Mouse (Mus musculus) hindbrain, embryonic 13.5 days (tissue): Measurements from ENCODE around the gene Chrna4. TPM values are rescaled to one million over a fixed set of nuclear protein-coding genes. Genes with fewer than 3 reads are reported as not detected.

Experiments
- ATAC-seq: fragments of 200-750 bp; cut with Nextera tagmentation; 2 replicates; pipeline ENCODE4 v1.8.0; 2017; ENCODE audit warnings: moderate TSS enrichment; ENCODE audit not compliant: low FRiP score
- H3K27ac ChIP-seq: fragments of 300-500 bp; sonication (generic); 2 replicates; pipeline ENCODE4 v1.5.1; 2015; ENCODE audit warnings: inconsistent platforms, mild to moderate bottlenecking, moderate library complexity
- H3K27me3 ChIP-seq: fragments of 300-500 bp; sonication (generic); 2 replicates; pipeline ENCODE4 v1.6.1; 2015; ENCODE audit warnings: mild to moderate bottlenecking, inconsistent platforms
- H3K36me3 ChIP-seq: fragments of 300-500 bp; sonication (generic); 2 replicates; pipeline ENCODE4 v1.6.1; 2015; ENCODE audit warnings: mild to moderate bottlenecking, inconsistent platforms
- H3K4me1 ChIP-seq: fragments of 300-500 bp; sonication (generic); replicated peaks from 2 replicates; pipeline ENCODE4 v1.6.1; 2015; ENCODE audit warnings: inconsistent platforms
- H3K4me2 ChIP-seq: fragments of 300-500 bp; sonication (generic); 2 replicates; pipeline ENCODE4 v1.6.1; 2015; ENCODE audit warnings: inconsistent platforms, mild to moderate bottlenecking, moderate library complexity
- H3K4me3 ChIP-seq: fragments of 300-500 bp; sonication (generic); 2 replicates; pipeline ENCODE4 v1.5.1; 2015; ENCODE audit warnings: mild to moderate bottlenecking, inconsistent platforms
- H3K9ac ChIP-seq: fragments of 300-500 bp; sonication (generic); 2 replicates; pipeline ENCODE4 v1.6.1; 2015; ENCODE audit warnings: mild to moderate bottlenecking, inconsistent platforms
- H3K9me3 ChIP-seq: fragments of 300-500 bp; sonication (generic); 2 replicates; pipeline ENCODE4 v1.6.1; 2016; ENCODE audit warnings: inconsistent platforms
- WGBS: fragments of 180-500 bp; shearing (Covaris S2); methylation state at CpG from one replicate; pipeline ENCODE4 v1.1.7; 2015; 5-methylcytosine and 5-hydroxymethylcytosine counted together
- polyA plus RNA-seq: library from polyadenylated mRNA; unstranded; fragments of >200 nt; fragmentation: Nextera tagmentation; extraction: Ambion mirVana; gene quantifications from 2 replicates; pipeline ENCODE4 v1.2.1, GENCODE M21; 2015

Gene Chrna4
- polyA plus RNA-seq, result 33.6 and 37.0 TPM in 2 replicates

DNA sequence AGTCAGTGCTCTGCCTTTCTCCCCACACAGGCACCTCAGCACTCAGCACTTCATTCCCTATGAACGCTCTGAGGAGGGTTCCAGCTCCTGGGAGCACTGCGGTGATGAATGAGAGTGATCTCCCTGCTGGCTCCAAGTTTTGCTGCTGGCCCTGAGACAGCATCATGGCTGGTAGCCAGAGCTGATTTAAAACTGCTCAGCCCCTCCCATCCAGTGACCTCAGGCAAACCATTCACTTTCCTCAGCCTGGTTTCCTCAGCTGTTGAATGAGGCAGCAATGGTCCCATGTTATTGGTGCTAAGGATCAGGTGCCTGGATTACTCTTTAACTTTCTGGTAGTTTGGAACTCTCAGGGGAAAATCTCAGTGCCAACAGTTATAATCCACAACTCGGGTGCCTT lies at the start of gene Chrna4:
Chrna4 (minus strand) TSS at position 110 of the 400 bp plus-strand sequence.
- Histone ChIP-seq H3K9ac (peak within 1 kb of the TSS; percentile 29; the same call in 1 of the 2 replicates), H3K36me3 (no peaks in the 10 kb centered on the region), H3K27ac (peak within 1 kb of the TSS; percentile 81), H3K4me1 (peaks cover 56% of the 10 kb centered on the region), H3K4me3 (no peak within 1 kb of the TSS), H3K27me3 (peaks cover 18% of the 10 kb centered on the region; the same call in 1 of the 2 replicates), H3K4me2 (no peak within 1 kb of the TSS), H3K9me3 (no peaks in the 10 kb centered on the region)
- WGBS, result 27% methylated on average over 3 of the region's 3 CpGs
- no peak for ATAC-seq

DNA sequence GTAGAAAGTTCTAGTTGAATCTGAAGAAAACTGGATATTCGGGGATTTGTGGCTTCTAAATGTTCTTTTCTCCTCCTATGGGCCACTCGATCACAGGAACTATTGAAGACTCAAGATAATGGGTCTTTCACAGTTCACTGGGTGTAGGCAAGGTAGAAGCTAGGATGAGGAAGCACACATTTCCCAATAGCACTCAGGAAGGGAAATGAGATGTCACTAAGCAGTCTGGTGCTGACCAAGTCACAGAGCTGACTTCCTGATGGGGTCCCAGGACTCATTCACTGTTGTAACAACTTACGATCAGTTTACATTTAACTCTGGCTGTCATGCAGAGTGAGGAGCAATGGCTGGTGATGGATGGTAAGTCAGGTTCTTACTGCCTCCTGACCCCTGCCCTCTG lies 46.8 kb upstream of the Chrna4 start:
- Histone ChIP-seq H3K4me3 (no peak overlapping the region), H3K9me3 (no peaks in the 10 kb centered on the region), H3K9ac (no peak overlapping the region), H3K4me1 (no peaks in the 10 kb centered on the region), H3K36me3 (peaks cover 68% of the 10 kb centered on the region), H3K27me3 (no peaks in the 10 kb centered on the region), H3K4me2 (no peak overlapping the region), H3K27ac (no peak overlapping the region)
- ATAC-seq, result no peak
- 87% methylated on average over 3 of the region's 3 CpGs for WGBS

DNA sequence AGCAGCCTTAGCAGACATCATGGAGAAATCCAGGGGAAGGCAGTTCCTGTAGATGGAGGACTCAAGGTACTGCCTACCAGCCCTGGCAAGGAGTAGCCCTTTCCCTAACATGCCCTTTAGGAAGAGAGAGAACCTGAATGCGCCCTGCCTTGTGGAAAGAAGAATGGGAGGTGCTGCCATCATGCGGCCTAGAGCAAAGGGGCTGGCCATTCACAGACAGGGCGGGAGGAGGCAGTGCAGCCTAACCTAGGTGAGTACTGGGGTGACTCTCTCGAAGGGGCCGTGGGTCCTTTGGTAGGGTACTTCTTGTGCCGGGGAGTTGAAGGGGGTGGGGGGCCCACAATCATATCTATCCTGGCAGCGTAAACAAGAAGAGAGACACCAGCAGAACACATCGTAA lies 41.7 kb upstream of the Chrna4 start:
- Histone ChIP-seq H3K4me2 (no peak overlapping the region), H3K9ac (no peak overlapping the region), H3K9me3 (no peaks in the 10 kb centered on the region), H3K4me1 (0 out of 2 replicates have a peak, but pooled peaks cover 7% of the 10 kb centered on the region), H3K36me3 (peaks cover 96% of the 10 kb centered on the region), H3K27ac (peak overlapping the region; percentile 9; the same call in 1 of the 2 replicates), H3K27me3 (no peaks in the 10 kb centered on the region), H3K4me3 (no peak overlapping the region)
- WGBS, result 65% methylated on average over 8 of the region's 8 CpGs
- ATAC-seq, result no peak

DNA sequence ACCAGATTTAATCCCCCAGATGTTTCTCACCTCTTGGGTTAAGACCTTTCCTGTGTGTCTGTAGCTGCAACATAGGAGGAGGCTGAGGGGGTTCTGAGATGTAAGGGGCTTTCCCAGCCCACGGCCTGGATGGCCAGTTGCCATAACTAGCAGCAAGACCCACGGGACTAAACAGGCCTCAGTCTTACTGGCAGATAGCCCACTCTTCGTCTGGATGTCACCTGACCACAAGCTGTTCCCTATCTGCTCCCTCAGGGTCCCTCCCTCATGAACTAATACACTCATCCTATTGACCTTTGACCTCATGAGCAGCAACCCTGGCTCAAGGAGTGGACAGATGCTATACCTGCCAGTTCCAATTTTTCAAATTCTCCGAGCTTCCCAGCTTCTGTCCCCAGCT lies 40.6 kb upstream of the Chrna4 start:
- 66% methylated on average over 4 of the region's 4 CpGs for WGBS
- H3K27ac ChIP-seq, result no peak overlapping the region

DNA sequence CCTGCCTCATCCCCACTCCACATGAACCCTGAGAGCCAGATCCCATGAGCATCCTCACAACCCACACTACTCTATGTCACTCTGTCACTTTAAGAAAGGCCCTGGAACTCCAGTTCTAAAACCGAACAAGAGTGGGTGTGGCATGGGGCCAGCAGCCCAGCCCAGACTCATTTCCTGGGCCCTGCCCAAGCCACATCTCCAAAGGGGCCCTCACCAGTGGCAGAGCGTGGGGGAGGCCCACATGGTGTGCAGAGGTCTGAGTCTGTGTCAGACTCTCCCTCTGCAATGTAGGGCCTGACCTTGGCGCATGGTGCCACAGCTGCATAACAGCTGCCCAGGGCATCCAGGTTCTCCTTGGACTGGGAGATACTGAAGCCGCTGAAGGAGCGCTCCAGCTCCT lies 37.5 kb upstream of the Chrna4 start:
- peaks cover 76% of the 10 kb centered on the region for H3K36me3 ChIP-seq
- H3K4me2 ChIP-seq, result no peak overlapping the region
- no peaks in the 10 kb centered on the region for H3K27me3 ChIP-seq
- no peak overlapping the region for H3K27ac ChIP-seq
- peaks cover 10% of the 10 kb centered on the region; the same call in 1 of the 2 replicates for H3K4me1 ChIP-seq
- no peak; the same call in 1 of the 2 replicates for ATAC-seq
- H3K4me3 ChIP-seq, result no peak overlapping the region
- no peaks in the 10 kb centered on the region for H3K9me3 ChIP-seq
- no peak overlapping the region for H3K9ac ChIP-seq
- WGBS, result 73% methylated on average over 5 of the region's 5 CpGs

More for the DNA sequence above, 40.6 kb upstream of the Chrna4 start:
- Histone ChIP-seq H3K9ac (no peak overlapping the region), H3K36me3 (peaks cover 99% of the 10 kb centered on the region), H3K27me3 (no peaks in the 10 kb centered on the region), H3K4me3 (no peak overlapping the region), H3K4me2 (no peak overlapping the region), H3K9me3 (no peaks in the 10 kb centered on the region), H3K4me1 (0 out of 2 replicates have a peak, but pooled peaks cover 7% of the 10 kb centered on the region)
- ATAC-seq, result no peak

DNA sequence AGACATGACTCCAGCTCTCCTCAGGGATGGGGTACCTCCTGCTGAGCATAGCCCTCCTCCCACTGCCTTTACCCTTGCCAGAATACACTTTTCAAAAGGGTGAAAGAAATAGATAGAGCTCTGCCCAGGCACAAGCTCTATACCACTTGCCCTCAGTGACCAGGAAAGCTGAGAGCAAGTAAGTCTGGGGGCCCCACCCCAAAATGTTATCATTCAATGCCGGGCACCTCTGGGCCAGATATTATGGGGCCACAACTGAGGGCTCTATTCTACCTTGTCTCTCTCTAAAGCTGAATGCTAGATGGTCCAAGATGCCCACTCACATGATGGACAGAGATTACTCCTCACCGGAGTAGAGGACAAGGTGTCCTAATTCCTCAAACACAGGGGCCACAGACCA lies 36.2 kb upstream of the Chrna4 start:
- peaks cover 64% of the 10 kb centered on the region for H3K36me3 ChIP-seq
- peaks cover 13% of the 10 kb centered on the region; the same call in 1 of the 2 replicates for H3K4me1 ChIP-seq
- no peak overlapping the region for H3K4me3 ChIP-seq
- WGBS, result 85% methylated on average over 2 of the region's 2 CpGs
- H3K27me3 ChIP-seq, result no peaks in the 10 kb centered on the region
- H3K9ac ChIP-seq, result no peak overlapping the region
- H3K9me3 ChIP-seq, result no peaks in the 10 kb centered on the region
- ATAC-seq, result no peak
- no peak overlapping the region for H3K27ac ChIP-seq
- H3K4me2 ChIP-seq, result no peak overlapping the region

DNA sequence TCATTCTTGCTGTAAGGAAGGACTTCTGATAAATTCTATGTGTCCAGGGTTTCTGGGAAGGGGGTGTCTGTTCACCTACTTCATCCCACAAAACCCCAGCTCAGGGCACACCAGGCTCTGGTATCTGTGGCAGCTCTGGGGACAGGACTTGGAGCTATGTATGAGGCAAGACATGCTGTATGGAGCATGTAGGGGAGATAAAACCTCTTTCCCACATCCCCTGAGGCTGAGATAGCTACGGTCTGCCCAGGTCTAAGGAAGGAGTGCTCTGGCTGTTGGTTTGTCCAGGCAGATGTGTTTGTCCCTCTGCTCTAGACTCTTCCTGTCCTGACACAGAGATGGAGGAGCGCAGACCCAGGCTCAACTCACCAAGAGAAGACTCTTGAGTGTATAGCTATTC lies 35.6 kb upstream of the Chrna4 start:
- H3K4me3 ChIP-seq, result no peak overlapping the region

DNA sequence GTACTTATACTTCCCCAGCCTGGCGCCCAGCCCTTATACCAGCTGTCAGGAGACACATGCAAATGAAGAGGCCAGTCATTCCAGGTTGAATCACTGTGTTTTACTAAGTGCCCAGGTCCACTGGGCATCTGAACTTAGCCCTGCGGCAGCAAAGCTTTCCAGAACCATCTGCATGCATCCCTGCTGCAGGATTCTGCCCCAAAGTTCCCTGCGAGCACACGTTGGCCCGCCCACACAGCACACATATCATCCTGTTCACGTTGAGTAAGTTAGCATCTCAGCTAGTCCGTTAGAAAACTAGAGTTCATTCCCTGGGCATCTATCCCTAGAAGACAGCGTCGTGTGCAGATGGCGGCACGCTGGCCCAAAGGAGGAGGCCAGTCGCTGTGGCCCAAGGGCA lies 32.2 kb upstream of the Chrna4 start:
- Histone ChIP-seq H3K27me3 (no peaks in the 10 kb centered on the region), H3K36me3 (peaks cover 25% of the 10 kb centered on the region), H3K4me1 (peaks cover 5% of the 10 kb centered on the region; the same call in 1 of the 2 replicates), H3K27ac (no peak overlapping the region; the same call in 1 of the 2 replicates), H3K9ac (no peak overlapping the region), H3K4me2 (no peak overlapping the region), H3K4me3 (no peak overlapping the region), H3K9me3 (no peaks in the 10 kb centered on the region)
- ATAC-seq, result no peak
- 85% methylated on average over 12 of the region's 12 CpGs for WGBS

More for the DNA sequence above, 35.6 kb upstream of the Chrna4 start:
- Histone ChIP-seq H3K9ac (no peak overlapping the region), H3K4me2 (no peak overlapping the region), H3K27me3 (no peaks in the 10 kb centered on the region), H3K27ac (no peak overlapping the region), H3K9me3 (no peaks in the 10 kb centered on the region), H3K36me3 (peaks cover 58% of the 10 kb centered on the region), H3K4me1 (peaks cover 9% of the 10 kb centered on the region; the same call in 1 of the 2 replicates)
- WGBS, result 92% methylated on average over 2 of the region's 2 CpGs
- no peak for ATAC-seq

DNA sequence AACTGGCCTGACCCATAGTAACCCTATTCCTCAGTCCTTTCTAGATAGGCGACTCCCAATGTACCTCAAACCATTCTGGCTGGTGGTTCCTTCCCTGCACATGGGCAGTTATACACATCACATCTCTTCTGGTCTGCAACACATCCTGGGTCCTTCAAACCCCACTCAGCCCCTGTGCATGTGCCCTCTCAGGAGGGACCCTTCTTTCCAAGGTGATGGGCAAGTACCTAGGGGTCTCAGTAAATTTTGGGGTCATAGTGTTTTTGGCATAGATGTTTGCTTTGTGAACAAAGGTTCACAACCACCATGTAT lies 29.0 kb upstream of the Chrna4 start:
- Histone ChIP-seq H3K4me1 (peaks cover 5% of the 10 kb centered on the region; the same call in 1 of the 2 replicates), H3K27ac (no peak overlapping the region), H3K4me2 (no peak overlapping the region), H3K36me3 (0 out of 2 replicates have a peak, but pooled peaks cover 3% of the 10 kb centered on the region), H3K9ac (no peak overlapping the region), H3K9me3 (no peaks in the 10 kb centered on the region), H3K4me3 (no peak overlapping the region), H3K27me3 (no peaks in the 10 kb centered on the region)
- ATAC-seq, result 0 out of 2 replicates have a peak, but pooled peaks have one; percentile 14
- WGBS, result 3% methylated on average over 1 of the region's 1 CpGs

DNA sequence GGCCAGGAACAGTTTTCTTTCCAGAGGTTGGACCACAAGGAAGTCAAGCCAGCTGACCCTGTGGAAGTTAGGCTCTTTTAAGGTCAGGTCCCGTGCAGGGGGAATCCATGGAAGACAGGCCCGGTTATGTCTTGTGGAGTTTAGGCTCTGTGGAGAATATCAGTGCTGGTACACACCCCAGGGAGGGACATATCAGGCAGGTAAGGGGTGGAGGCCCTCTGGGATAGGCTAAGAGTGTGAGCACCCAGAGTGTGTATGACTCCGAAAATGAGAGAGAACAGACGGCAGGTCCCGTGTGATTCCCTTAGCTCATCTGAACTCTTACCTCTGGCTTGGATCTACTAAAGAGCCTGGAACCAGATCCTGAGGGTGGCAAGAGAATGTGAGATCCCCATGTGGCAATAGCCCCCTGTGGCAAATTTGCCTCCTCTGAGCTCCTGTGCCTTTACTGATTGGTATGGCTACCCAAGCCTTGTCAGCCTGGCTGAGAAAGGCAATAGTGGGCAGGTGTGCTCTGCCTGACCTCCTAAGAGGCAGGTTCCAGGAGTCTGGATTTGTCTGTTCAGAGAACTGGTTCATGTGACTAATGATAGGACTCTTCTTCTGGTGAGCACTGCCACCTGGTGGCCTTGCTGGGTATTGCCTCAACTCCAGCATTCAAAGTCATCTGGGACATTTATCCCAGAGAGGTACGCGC lies 28.5 kb upstream of the Chrna4 start:
- 0 out of 2 replicates have a peak, but pooled peaks cover 3% of the 10 kb centered on the region for H3K36me3 ChIP-seq
- no peaks in the 10 kb centered on the region for H3K9me3 ChIP-seq
- no peak overlapping the region for H3K9ac ChIP-seq
- no peak overlapping the region for H3K4me3 ChIP-seq
- no peaks in the 10 kb centered on the region for H3K27me3 ChIP-seq
- peaks cover 5% of the 10 kb centered on the region; the same call in 1 of the 2 replicates for H3K4me1 ChIP-seq
- peak; percentile 67; the same call in 1 of the 2 replicates for ATAC-seq
- H3K4me2 ChIP-seq, result no peak overlapping the region
- H3K27ac ChIP-seq, result no peak overlapping the region
- WGBS, result 61% methylated on average over 7 of the region's 7 CpGs

DNA sequence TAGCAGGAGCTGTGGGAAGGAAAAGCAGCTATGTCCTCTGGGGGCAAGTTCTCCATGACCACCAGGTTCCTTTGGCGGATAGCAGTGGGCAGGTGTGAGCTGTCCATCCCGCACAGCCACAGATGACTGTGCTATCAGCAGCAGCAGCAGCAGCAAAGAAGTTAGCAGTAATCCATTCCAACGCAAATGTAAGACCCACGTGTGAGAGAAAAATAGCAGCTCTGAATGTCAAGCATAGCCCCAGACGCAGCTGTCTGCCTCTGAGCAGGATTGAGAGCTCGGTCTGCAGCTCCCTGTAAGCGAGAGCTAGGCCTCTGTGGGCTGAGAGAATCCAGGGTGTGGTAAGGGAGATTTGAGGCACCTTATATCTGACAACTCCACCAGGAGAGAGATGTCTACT lies 26.8 kb upstream of the Chrna4 start:
- 0 out of 2 replicates have a peak overlapping the region, but pooled peaks have one; percentile 8 for H3K27ac ChIP-seq
- H3K36me3 ChIP-seq, result no peaks in the 10 kb centered on the region
- no peaks in the 10 kb centered on the region for H3K4me1 ChIP-seq
- WGBS, result 67% methylated on average over 7 of the region's 7 CpGs
- no peak overlapping the region for H3K4me3 ChIP-seq
- H3K9ac ChIP-seq, result 0 out of 2 replicates have a peak overlapping the region, but pooled peaks have one; percentile 8
- no peaks in the 10 kb centered on the region for H3K9me3 ChIP-seq
- no peak for ATAC-seq
- H3K27me3 ChIP-seq, result no peaks in the 10 kb centered on the region
- H3K4me2 ChIP-seq, result no peak overlapping the region

DNA sequence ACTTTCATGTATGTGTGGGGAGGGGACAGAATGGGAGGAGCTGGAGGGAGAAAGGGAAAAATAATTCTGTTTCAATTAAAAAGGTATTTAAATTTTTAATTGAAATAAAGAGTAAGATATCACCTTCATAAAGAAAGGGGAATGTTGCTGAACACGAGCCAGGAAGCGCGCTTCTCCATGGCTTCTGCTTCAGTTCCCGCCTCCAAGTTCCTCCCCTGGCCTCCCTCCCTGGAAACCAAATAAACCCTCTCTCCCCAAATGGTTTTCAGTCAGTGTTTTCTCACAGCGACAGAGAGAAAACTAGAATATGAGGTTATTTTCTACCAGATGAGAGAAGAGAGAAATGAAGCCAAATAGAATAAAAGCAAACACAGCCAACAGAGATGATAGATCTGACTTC lies 25.2 kb upstream of the Chrna4 start:
- Histone ChIP-seq H3K27me3 (no peaks in the 10 kb centered on the region), H3K4me3 (no peak overlapping the region), H3K27ac (no peak overlapping the region), H3K4me1 (no peaks in the 10 kb centered on the region), H3K36me3 (no peaks in the 10 kb centered on the region), H3K9ac (no peak overlapping the region), H3K4me2 (no peak overlapping the region), H3K9me3 (no peaks in the 10 kb centered on the region)
- no peak for ATAC-seq
- 77% methylated on average over 5 of the region's 5 CpGs for WGBS

DNA sequence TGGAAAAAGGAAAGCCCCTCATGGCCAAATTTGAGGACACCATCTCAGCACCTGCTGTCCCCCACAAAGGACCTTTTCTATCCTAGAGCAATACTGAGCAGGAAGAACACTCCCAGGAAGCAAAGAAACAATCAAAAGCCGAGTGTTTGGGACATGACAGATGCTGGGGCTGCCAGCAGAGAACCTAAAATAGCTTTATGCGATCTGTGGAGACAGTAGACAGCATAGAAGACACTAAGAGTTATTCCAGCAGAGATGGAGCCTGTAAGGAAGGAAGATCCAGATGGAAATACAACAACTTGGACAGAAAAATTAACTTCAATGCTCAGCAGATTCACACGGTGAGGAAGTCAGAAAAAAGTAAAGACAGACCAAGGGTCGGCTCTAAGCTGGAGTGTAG lies 22.5 kb upstream of the Chrna4 start:
- H3K36me3 ChIP-seq, result no peaks in the 10 kb centered on the region
- 76% methylated on average over 4 of the region's 4 CpGs for WGBS
- no peaks in the 10 kb centered on the region for H3K9me3 ChIP-seq
- no peak overlapping the region for H3K27ac ChIP-seq
- no peak overlapping the region for H3K4me2 ChIP-seq
- H3K4me1 ChIP-seq, result no peaks in the 10 kb centered on the region
- H3K27me3 ChIP-seq, result 0 out of 2 replicates have a peak, but pooled peaks cover 9% of the 10 kb centered on the region
- ATAC-seq, result no peak
- no peak overlapping the region for H3K9ac ChIP-seq
- no peak overlapping the region for H3K4me3 ChIP-seq
